Mouse (Mus musculus): ENCODE measurements around the gene Rbm45. TPM values are rescaled to one million over a fixed set of nuclear protein-coding genes. Genes with fewer than 3 reads are reported as not detected.

Gene Rbm45
- total RNA-seq, 2 experiments from 2014 or later = 10.5 to 15.1 TPM

- no peak for ATAC-seq (replicated peaks; ENCODE audit: low FRiP score, poor library complexity, severe bottlenecking)
Observed at GRCm38 (mm10) chr2:76374544-76375206, 4.9 kb downstream of the Rbm45 start.

DNA sequence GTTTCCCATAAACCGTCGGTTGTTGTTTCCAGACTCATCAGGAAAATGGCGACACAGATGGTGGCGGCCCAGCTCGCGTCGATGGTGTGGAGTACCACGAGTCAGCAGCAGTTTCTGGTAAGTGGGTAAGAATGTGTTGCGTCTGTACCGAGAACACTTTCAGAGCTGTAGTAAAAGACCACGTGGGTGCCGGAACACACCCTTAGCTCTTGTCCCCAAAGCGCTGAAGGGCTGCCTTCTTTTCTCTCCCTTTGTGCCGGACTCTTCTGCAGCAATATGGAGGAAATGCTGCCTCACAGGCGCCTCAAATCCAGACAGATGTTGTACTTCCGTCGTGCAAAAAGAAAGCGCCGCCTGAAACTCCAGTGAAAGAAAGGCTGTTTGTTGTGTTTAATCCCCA lies 8.9 kb downstream of the Rbm45 start:
- ATAC-seq (replicated peaks; ENCODE audit: low FRiP score, poor library complexity, severe bottlenecking) = no peak

- ATAC-seq (replicated peaks; ENCODE audit: low FRiP score, poor library complexity, severe bottlenecking) = no peak
Observed at GRCm38 (mm10) chr2:76386531-76386930, 16.7 kb downstream of the Rbm45 start.

DNA sequence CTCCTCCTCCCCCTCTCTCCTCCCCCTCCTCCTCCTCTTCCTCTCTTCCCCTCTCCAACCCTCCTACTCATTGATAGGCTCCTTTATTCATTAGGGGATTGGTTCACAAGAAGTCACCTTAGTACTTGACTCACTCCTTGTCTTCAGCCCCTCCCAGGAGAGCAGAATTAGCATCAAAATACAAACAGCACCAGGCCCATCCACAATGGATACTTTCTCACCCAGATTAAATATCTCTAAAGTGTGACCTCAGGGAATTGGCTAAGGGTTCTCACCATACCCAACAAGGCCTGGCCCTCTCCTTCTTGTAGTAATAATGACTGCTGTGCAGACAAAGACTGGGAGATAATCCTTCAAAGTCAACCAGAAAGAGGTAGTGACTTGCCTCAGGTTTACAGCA lies 30.4 kb downstream of the Rbm45 start:
- no peak for ATAC-seq (replicated peaks; ENCODE audit: low FRiP score, poor library complexity, severe bottlenecking)

DNA sequence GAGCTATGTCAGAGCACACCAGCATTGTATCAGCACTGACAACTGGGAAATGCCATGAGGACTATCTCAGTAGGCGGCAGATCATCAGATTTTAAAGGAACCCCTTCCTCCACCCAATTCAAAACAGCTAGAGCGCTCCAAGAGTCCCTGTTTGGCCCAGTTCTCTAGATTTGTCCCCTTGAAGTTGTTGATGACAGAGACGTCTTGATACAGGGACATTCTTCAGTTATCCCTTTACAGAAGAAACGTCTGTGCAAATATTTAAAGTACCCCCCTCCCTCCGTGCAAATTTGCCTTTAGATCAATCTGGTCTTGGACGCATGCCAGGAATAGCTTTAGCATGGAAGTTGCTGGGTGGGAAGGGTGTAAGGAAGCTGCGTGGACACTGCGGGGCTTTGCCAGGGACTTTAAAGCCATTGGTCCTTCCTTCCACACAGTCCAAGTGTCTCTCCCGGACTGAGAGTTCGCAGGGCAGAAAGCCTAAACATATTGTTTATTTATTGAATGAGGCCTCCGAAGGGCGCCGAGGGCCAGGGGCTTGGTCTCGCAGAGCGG lies 35.9 kb downstream of the Rbm45 start:
- no peak for ATAC-seq (replicated peaks; ENCODE audit: low FRiP score, poor library complexity, severe bottlenecking)

- no peak for ATAC-seq (replicated peaks; ENCODE audit: low FRiP score, poor library complexity, severe bottlenecking)
Observed at GRCm38 (mm10) chr2:76406151-76406936, 36.6 kb downstream of the Rbm45 start, which contains the start of gene Osbpl6. Gene Osbpl6, plus strand, starts transcription at chr2:76406508.

DNA sequence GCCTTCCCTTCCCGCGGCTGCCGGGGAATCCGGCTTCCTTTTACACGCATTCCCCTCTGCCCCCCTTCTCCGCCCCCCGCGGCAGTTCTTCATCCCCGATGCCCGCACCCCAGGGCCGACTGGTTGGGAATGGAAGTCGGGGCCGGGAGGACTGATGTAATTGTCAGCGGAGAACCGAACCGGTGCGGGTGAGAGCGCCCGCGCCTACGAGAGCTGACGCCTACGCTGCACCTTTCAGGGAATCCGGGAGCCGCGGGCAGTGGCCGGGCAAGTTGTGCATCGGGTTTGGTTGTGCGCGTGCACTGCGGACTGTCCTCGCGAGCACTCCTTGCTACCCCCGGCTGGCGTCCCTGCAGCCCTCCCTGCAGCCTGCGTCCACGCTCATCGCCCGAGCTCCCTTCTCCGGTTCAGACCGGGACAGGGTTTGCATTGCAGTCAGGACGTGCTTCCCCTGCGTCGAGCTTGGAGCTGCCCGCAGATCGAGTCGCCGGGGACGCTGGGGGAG lies 37.2 kb downstream of the Rbm45 start:
- ATAC-seq (replicated peaks; ENCODE audit: low FRiP score, poor library complexity, severe bottlenecking) = no peak

DNA sequence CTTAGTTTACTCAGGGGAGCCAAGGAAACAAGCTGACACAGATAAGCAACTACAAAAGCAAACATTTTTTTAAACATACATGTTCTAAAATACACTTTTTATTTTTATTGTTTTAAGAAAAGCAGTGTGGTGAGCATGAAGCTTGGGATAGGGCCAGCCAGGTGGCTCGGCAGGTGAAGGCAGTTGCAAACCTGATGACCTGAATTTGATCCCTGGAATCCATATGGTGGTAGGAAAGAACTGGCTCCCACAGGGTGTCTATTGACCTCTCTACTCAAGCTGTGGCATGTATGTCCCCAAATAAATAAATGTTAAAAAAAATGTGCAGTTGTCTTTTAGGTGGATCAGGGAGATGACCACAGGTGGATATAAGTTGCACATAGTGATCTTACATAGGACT lies 39.7 kb downstream of the Rbm45 start:
- ATAC-seq (replicated peaks; ENCODE audit: low FRiP score, poor library complexity, severe bottlenecking) = no peak

GRCm38 (mm10) chr2:76409986-76410385 lies 40.2 kb downstream of the Rbm45 start:
- ATAC-seq (replicated peaks; ENCODE audit: low FRiP score, poor library complexity, severe bottlenecking) = no peak

- ATAC-seq (replicated peaks; ENCODE audit: low FRiP score, poor library complexity, severe bottlenecking) = no peak
Observed at GRCm38 (mm10) chr2:76412924-76413323, 43.1 kb downstream of the Rbm45 start.

GRCm38 (mm10) chr2:76417446-76418141 lies 47.8 kb downstream of the Rbm45 start:
- ATAC-seq (replicated peaks; ENCODE audit: low FRiP score, poor library complexity, severe bottlenecking) = no peak

DNA sequence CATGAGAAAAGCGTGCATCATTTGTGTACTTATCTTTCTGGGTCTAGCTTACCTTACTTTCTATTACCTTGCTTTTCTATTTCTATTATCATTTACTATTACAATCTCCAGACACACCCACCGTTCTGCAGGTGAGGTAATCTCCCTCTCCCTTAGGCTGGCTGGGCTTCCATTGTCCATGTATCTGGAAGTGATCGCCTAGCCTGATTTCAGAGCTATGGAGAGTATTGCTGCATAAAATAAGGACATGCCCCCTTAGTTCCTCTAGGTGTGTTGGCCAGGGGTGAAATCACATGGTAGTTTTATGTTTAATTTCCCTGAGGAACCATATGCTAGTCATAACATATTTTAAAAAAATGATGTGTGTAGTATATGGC lies 48.3 kb downstream of the Rbm45 start:
- no peak for ATAC-seq (replicated peaks; ENCODE audit: low FRiP score, poor library complexity, severe bottlenecking)

DNA sequence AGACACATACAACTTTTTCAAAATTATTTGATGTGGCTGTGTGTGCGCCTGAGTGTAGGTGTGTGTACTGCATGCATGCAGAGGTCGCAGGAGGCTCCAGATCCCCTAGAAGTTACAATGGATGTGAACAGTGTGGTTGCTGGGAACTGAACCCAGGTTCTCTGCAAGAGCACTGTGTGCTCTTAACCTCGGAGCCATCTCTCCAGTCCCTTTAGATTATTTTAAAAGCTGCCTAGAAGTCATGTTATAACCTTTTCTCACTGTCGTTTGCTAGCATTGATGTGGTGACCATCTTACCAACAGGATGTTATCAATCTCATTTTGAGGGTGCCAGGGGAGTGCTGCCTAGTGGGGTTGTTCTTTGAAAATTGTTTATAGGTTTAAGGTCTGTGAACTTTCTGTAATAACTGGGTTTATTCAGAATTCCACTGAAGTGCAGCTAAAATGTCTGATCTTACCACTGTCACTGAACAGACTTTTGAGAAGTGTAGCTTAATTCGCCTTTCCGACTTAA lies 51.7 kb downstream of the Rbm45 start:
- no peak for ATAC-seq (replicated peaks; ENCODE audit: low FRiP score, poor library complexity, severe bottlenecking)

DNA sequence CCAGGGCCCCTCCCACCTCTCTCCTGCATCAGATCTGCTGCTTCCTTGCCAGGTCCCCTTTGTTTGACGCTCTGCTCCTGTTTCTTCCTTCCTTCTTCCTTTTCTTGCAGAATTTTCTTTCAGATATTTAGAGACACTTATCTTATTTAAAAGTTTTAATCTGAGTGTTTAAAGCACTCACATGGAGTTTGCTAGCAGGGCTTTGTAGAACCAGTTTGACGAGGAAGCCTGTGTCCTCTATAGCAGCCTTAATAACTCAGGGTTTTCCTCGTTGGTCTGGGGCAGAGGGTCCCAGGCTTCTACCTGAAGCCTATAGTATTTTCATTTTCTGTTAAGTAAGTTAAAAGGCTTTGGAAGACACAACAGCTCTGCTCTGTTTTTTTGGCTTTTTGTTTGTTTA lies 57.0 kb downstream of the Rbm45 start:
- ATAC-seq (replicated peaks; ENCODE audit: low FRiP score, poor library complexity, severe bottlenecking) = no peak

- no peak for ATAC-seq (replicated peaks; ENCODE audit: low FRiP score, poor library complexity, severe bottlenecking)
Observed at GRCm38 (mm10) chr2:76429318-76429717, 59.5 kb downstream of the Rbm45 start.

DNA sequence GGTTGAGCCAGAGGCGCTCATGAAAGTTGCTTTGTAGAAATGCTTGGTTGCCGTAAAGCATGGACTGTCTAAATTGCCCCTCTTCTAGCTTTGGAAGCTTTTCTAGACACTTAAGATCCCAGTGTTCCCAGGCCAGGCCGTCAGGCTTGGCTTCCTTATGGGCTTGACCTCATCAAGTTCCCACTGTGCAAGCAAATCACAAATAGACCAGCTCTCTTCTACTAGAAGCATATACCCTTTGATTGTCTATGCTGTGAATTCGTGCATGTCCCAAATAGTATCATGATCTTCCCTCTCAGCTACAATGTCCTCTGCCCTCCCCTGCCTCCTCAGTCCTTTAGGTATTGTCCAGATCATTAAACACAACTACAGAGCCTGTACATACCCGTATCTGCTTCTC lies 60.1 kb downstream of the Rbm45 start:
- no peak for ATAC-seq (replicated peaks; ENCODE audit: low FRiP score, poor library complexity, severe bottlenecking)

DNA sequence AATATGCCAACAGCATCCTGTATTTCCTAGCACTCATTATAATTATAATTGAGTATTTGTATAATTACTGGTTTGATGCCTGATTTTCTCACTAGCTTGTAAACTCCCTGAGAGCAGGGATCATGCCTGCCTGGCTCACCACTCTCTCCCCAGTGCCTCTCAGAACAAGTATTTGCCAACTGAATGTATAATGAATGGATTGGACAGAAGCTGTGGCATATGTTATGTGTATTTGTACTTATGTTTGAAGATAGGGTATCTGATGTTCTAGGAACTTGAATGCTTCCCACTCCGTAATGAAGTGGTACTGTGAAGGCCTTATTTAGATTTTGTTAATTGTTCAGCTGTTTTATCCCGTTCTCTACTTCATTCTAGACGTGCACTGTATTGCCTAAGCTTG lies 60.8 kb downstream of the Rbm45 start:
- no peak for ATAC-seq (replicated peaks; ENCODE audit: low FRiP score, poor library complexity, severe bottlenecking)
